Mouse (Mus musculus) liver, postnatal 0 days (tissue): ENCODE measurements around the gene Rbl1. TPM values are rescaled to one million over a fixed set of nuclear protein-coding genes. Genes with fewer than 3 reads are reported as not detected.

ENCODE experiments used
- ATAC-seq: fragments of 200-750 bp; cut with Nextera tagmentation; 2 replicates; pipeline ENCODE4 v1.8.0; 2017; ENCODE audit warnings: mild to moderate bottlenecking, moderate library complexity
- DNase-seq: peaks from one replicate; pipeline ENCODE4 v3.0.0-alpha.2; 2016
- H3K27ac ChIP-seq: fragments of 300-500 bp; sonication (generic); 2 replicates; pipeline ENCODE4 v1.5.1; 2014; ENCODE audit warnings: antibody characterized with exemption, moderate library complexity, mild to moderate bottlenecking, low read depth
- H3K27me3 ChIP-seq: fragments of 300-500 bp; sonication (generic); 2 replicates; pipeline ENCODE4 v1.6.1; 2014; ENCODE audit warnings: low read length, control low read depth, mixed read lengths; ENCODE audit not compliant: insufficient read depth
- H3K36me3 ChIP-seq: fragments of 300-500 bp; sonication (generic); replicated peaks from 2 replicates; pipeline ENCODE4 v1.6.1; 2014; ENCODE audit warnings: mild to moderate bottlenecking, control low read depth, low read length, moderate library complexity, mixed read lengths; ENCODE audit not compliant: insufficient read depth
- H3K4me1 ChIP-seq: fragments of 300-500 bp; sonication (generic); 2 replicates; pipeline ENCODE4 v1.6.1; 2014; ENCODE audit warnings: antibody characterized with exemption, mild to moderate bottlenecking, control low read depth; ENCODE audit not compliant: insufficient read depth
- H3K4me2 ChIP-seq: fragments of 300-500 bp; sonication (generic); 2 replicates; pipeline ENCODE4 v1.6.1; 2014; ENCODE audit warnings: low read depth, mild to moderate bottlenecking, low read length, moderate library complexity, mixed read lengths
- H3K4me3 ChIP-seq: fragments of 300-500 bp; sonication (generic); 2 replicates; pipeline ENCODE4 v1.5.1; 2014; ENCODE audit warnings: low read depth, low read length
- H3K9ac ChIP-seq: fragments of 300-500 bp; sonication (generic); replicated peaks from 2 replicates; pipeline ENCODE4 v1.6.1; 2014; ENCODE audit warnings: mild to moderate bottlenecking, moderate library complexity
- H3K9me3 ChIP-seq: fragments of 300-500 bp; sonication (generic); 2 replicates; pipeline ENCODE4 v1.6.1; 2016; ENCODE audit warnings: mild to moderate bottlenecking, control low read depth, low read length, mixed read lengths
- CTCF ChIP-seq: sonication (generic); IDR thresholded peaks from 2 replicates; pipeline ENCODE4 v1.5.1; 2016; ENCODE audit warnings: antibody characterized with exemption, low read depth
- EP300 ChIP-seq: IDR thresholded peaks from 2 replicates; pipeline ENCODE4 v1.6.1; 2016; ENCODE audit warnings: antibody characterized with exemption, low read depth, mild to moderate bottlenecking
- WGBS: fragments of 180-500 bp; shearing (Covaris S2); extraction: QIAGEN DNeasy Blood & Tissue Kit; methylation state at CpG from one replicate; pipeline ENCODE4 v1.1.7; 2014; ENCODE audit not compliant: insufficient replicate concordance; 5-methylcytosine and 5-hydroxymethylcytosine counted together
- polyA plus RNA-seq: library from polyadenylated mRNA; unstranded; fragments of >200 nt; fragmentation: Nextera tagmentation; extraction: Ambion mirVana; gene quantifications from 2 replicates; pipeline ENCODE4 v1.2.1, GENCODE M21; 2015

Rbl1 gene
- polyA plus RNA-seq, 1 experiment from 2014 or later, result 10.0 TPM

GRCm38 (mm10) chr2:157136176-157136575 lies 68.2 kb downstream of the Rbl1 start:
- Histone ChIP-seq H3K27me3 (no peaks in the 10 kb centered on the region), H3K27ac (0 out of 2 replicates have a peak overlapping the region, but pooled peaks have one; percentile 12), H3K4me2 (no peak overlapping the region), H3K9me3 (no peaks in the 10 kb centered on the region), H3K4me1 (peaks cover 32% of the 10 kb centered on the region), H3K4me3 (no peak overlapping the region), H3K36me3 (no peaks in the 10 kb centered on the region), H3K9ac (no peak overlapping the region)
- ATAC-seq, result no peak
- 89% methylated on average over 4 of the region's 4 CpGs for WGBS
- TF ChIP-seq EP300, result no peak
- no peak for TF ChIP-seq CTCF
- DNase-seq, result no peak

- TF ChIP-seq EP300 (no peak), CTCF (no peak)
- peak overlapping the region; percentile 78 for H3K4me2 ChIP-seq
- H3K27me3 ChIP-seq, result no peaks in the 10 kb centered on the region
- H3K4me3 ChIP-seq, result peak overlapping the region; percentile 84
- ATAC-seq, result no peak
- WGBS, result 79% methylated on average over 10 of the region's 10 CpGs
- H3K9me3 ChIP-seq, result no peaks in the 10 kb centered on the region
- no peaks in the 10 kb centered on the region for H3K36me3 ChIP-seq
- DNase-seq, result no peak
- peak overlapping the region; percentile 52 for H3K9ac ChIP-seq
- peaks cover 32% of the 10 kb centered on the region for H3K4me1 ChIP-seq
- H3K27ac ChIP-seq, result peak overlapping the region; percentile 92
These were observed 68.7 kb downstream of the Rbl1 start for GRCm38 (mm10) chr2:157135529-157136120.

- peak within 1 kb of the TSS; percentile 78 for H3K4me2 ChIP-seq
- TF ChIP-seq EP300 (no peak), CTCF (no peak)
- peak; percentile 98 for DNase-seq
- peak within 1 kb of the TSS; percentile 92 for H3K27ac ChIP-seq
- WGBS, result 0% methylated on average over 32 of the region's 32 CpGs
- no peaks in the 10 kb centered on the region for H3K9me3 ChIP-seq
- H3K27me3 ChIP-seq, result no peaks in the 10 kb centered on the region
- H3K4me3 ChIP-seq, result peak within 1 kb of the TSS; percentile 84
- peak; percentile 96 for ATAC-seq
- H3K4me1 ChIP-seq, result peaks cover 34% of the 10 kb centered on the region
- H3K9ac ChIP-seq, result peak within 1 kb of the TSS; percentile 88
- no peaks in the 10 kb centered on the region for H3K36me3 ChIP-seq
These were observed 69.3 kb downstream of the Rbl1 start, which contains the start of gene Samhd1 for GRCm38 (mm10) chr2:157135014-157135413. Gene Samhd1, minus strand, starts transcription at chr2:157135265.

- DNase-seq (no peak), ATAC-seq (peak; percentile 52)
- TF ChIP-seq EP300, result no peak
- TF ChIP-seq CTCF, result no peak
- Histone ChIP-seq H3K27ac (peak overlapping the region; percentile 92), H3K4me1 (peaks cover 32% of the 10 kb centered on the region), H3K9me3 (no peaks in the 10 kb centered on the region), H3K4me3 (peak overlapping the region; percentile 84), H3K9ac (peak overlapping the region; percentile 88), H3K27me3 (no peaks in the 10 kb centered on the region), H3K4me2 (peak overlapping the region; percentile 78), H3K36me3 (0 out of 2 replicates have a peak, but pooled peaks cover 3% of the 10 kb centered on the region)
- under 1% methylated on average over 25 of the region's 25 CpGs for WGBS
These were observed 69.8 kb downstream of the Rbl1 start for GRCm38 (mm10) chr2:157134479-157134931.

GRCm38 (mm10) chr2:157133769-157134478 lies 70.4 kb downstream of the Rbl1 start:
- TF ChIP-seq CTCF, result no peak
- no peak for TF ChIP-seq EP300
- Histone ChIP-seq H3K27ac (peak overlapping the region; percentile 92), H3K9me3 (no peaks in the 10 kb centered on the region), H3K4me3 (peak overlapping the region; percentile 84), H3K36me3 (0 out of 2 replicates have a peak, but pooled peaks cover 5% of the 10 kb centered on the region), H3K27me3 (no peaks in the 10 kb centered on the region), H3K4me2 (peak overlapping the region; percentile 78), H3K4me1 (peaks cover 27% of the 10 kb centered on the region), H3K9ac (peak overlapping the region; percentile 88)
- ATAC-seq, result no peak
- 10% methylated on average over 11 of the region's 11 CpGs for WGBS
- no peak for DNase-seq

- no peak for TF ChIP-seq CTCF
- no peak for TF ChIP-seq EP300
- peak overlapping the region; percentile 84; the same call in 1 of the 2 replicates for H3K4me3 ChIP-seq
- peak overlapping the region; percentile 78 for H3K4me2 ChIP-seq
- no peaks in the 10 kb centered on the region for H3K27me3 ChIP-seq
- H3K27ac ChIP-seq, result peak overlapping the region; percentile 46
- 0 out of 2 replicates have a peak, but pooled peaks cover 9% of the 10 kb centered on the region for H3K36me3 ChIP-seq
- 62% methylated on average over 3 of the region's 3 CpGs for WGBS
- no peaks in the 10 kb centered on the region for H3K9me3 ChIP-seq
- peaks cover 26% of the 10 kb centered on the region for H3K4me1 ChIP-seq
- peak overlapping the region; percentile 34; the same call in 1 of the 2 replicates for H3K9ac ChIP-seq
- ATAC-seq (no peak), DNase-seq (no peak)
These were observed 71.4 kb downstream of the Rbl1 start for GRCm38 (mm10) chr2:157132686-157133540.
